Mouse (Mus musculus): ENCODE measurements around the gene Cavin3. TPM values are rescaled to one million over a fixed set of nuclear protein-coding genes. Genes with fewer than 3 reads are reported as not detected.

Cavin3 gene
- polyA plus RNA-seq, 1 experiment from 2014 or later, result 89.3 TPM

DNA sequence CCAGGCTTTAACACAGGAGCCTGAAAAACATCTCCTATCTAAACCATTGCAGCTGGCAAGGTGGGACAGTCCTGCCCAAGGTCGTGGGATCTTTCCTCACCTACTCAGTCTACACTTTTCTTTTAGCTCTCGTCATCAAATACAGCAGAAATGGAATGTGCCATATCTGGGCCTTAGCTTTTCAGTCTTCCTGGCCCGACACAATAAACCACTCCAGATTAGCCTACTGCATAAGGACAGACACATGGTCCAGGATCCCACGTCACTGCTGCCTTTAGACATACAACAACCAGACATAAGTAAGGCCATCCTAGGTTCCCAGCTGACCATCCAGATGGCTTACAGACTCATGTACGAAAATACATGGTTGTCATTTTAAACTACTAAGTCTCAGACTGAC, 28.0 kb upstream of the Cavin3 start:
- Histone ChIP-seq H3K4me3 (no peak overlapping the region), H3K27ac (no peak overlapping the region), H3K27me3 (no peaks in the 10 kb centered on the region), H3K4me2 (no peak overlapping the region), H3K4me1 (replicated peaks) (no peaks in the 10 kb centered on the region), H3K36me3 (no peaks in the 10 kb centered on the region), H3K9me3 (replicated peaks) (no peaks in the 10 kb centered on the region), H3K9ac (no peak overlapping the region)
- ATAC-seq (replicated peaks; ENCODE audit: insufficient number of reproducible peaks, insufficient read depth, low FRiP score, low read depth), result 0 out of 2 replicates have a peak, but pooled peaks have one; percentile 35
- whole genome bisulfite sequencing, result 50% methylated on average over 5 of the region's 5 CpGs

DNA sequence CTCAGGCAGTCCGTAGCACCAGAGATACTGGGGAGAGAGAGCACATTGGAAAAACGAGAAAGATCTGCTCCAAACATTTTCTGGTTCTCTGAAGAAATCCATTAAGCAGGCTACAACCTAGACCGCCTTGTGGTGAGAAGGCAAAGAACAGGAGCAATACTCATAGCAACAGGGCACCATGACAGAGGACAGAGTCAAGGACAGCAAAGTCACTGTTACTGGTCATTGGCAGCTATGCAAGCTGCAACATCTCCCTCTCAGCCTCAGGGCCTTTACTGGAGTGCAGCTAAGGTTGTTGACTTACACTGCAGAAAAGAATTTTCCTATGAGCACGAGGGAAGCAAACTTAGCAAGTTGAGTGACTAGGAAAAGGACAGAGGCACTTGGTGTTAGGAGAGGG, 25.2 kb upstream of the Cavin3 start:
- Histone ChIP-seq H3K36me3 (no peaks in the 10 kb centered on the region), H3K4me1 (replicated peaks) (no peaks in the 10 kb centered on the region), H3K27ac (no peak overlapping the region), H3K9ac (no peak overlapping the region), H3K4me2 (no peak overlapping the region), H3K9me3 (replicated peaks) (no peaks in the 10 kb centered on the region), H3K27me3 (no peaks in the 10 kb centered on the region), H3K4me3 (no peak overlapping the region)
- no peak for ATAC-seq (replicated peaks; ENCODE audit: insufficient number of reproducible peaks, insufficient read depth, low FRiP score, low read depth)
- 45% methylated on average over 4 of the region's 4 CpGs for WGBS

DNA sequence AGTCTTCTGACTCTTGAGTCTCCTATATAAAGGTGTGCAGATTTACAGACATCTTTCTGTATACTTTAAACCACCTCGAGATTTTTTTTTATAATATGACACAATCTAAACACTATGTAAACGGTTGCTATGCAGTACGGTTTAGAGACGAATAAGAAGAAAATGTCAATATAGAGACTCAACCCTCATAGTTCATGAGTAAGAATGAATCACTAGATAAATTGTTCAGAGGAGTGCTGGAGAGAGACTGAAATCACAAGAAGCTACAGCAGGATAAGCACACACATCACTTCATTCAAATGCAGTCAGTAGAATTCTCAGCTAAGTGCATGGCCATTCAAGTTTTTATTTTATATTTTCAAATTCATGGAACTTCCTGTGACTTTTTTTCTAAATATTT, 19.9 kb upstream of the Cavin3 start:
- no peaks in the 10 kb centered on the region; the same call in 1 of the 2 replicates for H3K4me1 ChIP-seq (replicated peaks)
- no peak overlapping the region for H3K27ac ChIP-seq
- no peaks in the 10 kb centered on the region for H3K36me3 ChIP-seq
- H3K4me2 ChIP-seq, result no peak overlapping the region
- H3K9me3 ChIP-seq (replicated peaks), result no peaks in the 10 kb centered on the region
- no peak overlapping the region for H3K4me3 ChIP-seq
- no peak for ATAC-seq (replicated peaks; ENCODE audit: insufficient number of reproducible peaks, insufficient read depth, low FRiP score, low read depth)
- H3K27me3 ChIP-seq, result no peaks in the 10 kb centered on the region
- 68% methylated on average over 4 of the region's 4 CpGs for WGBS
- H3K9ac ChIP-seq, result no peak overlapping the region

GRCm38 (mm10) chr7:105499676-105500075, 17.6 kb upstream of the Cavin3 start:
- Histone ChIP-seq H3K9me3 (replicated peaks) (no peaks in the 10 kb centered on the region), H3K27ac (no peak overlapping the region), H3K4me1 (replicated peaks) (no peaks in the 10 kb centered on the region; the same call in 1 of the 2 replicates), H3K4me3 (no peak overlapping the region), H3K4me2 (no peak overlapping the region), H3K27me3 (no peaks in the 10 kb centered on the region), H3K9ac (no peak overlapping the region), H3K36me3 (no peaks in the 10 kb centered on the region)
- no peak for ATAC-seq (replicated peaks; ENCODE audit: insufficient number of reproducible peaks, insufficient read depth, low FRiP score, low read depth)
- WGBS, result 87% methylated on average over 1 of the region's 1 CpGs

- H3K4me1 ChIP-seq (replicated peaks), result no peaks in the 10 kb centered on the region; the same call in 1 of the 2 replicates
- H3K4me3 ChIP-seq, result no peak overlapping the region
- no peak overlapping the region for H3K4me2 ChIP-seq
- 50% methylated on average over 10 of the region's 10 CpGs for WGBS
- H3K36me3 ChIP-seq, result no peaks in the 10 kb centered on the region
- no peak overlapping the region for H3K9ac ChIP-seq
- no peaks in the 10 kb centered on the region for H3K9me3 ChIP-seq (replicated peaks)
- no peak for ATAC-seq (replicated peaks; ENCODE audit: insufficient number of reproducible peaks, insufficient read depth, low FRiP score, low read depth)
- H3K27me3 ChIP-seq, result no peaks in the 10 kb centered on the region
- no peak overlapping the region for H3K27ac ChIP-seq
Observed at GRCm38 (mm10) chr7:105498854-105499492, 16.9 kb upstream of the Cavin3 start.

DNA sequence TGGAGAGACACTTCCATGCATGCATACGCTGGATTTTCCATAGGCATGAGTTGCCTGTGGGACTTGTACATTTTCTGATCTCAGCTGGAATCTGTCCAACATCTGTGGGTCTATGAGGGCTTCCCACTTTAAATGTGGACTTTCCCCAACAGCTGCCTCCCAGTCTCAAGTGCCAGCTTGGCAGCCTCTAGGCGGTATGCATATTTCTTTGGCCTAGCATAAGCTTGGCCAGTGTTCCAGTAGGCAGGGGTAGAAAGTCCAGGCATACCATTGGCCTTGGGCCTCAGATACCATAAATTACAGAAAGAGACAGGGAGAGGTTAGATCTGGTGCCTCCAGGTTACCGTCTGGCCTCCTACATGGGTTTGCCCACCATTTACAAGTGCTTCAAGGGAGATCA, 15.8 kb upstream of the Cavin3 start:
- H3K4me1 ChIP-seq (replicated peaks), result no peaks in the 10 kb centered on the region; the same call in 1 of the 2 replicates
- H3K4me3 ChIP-seq, result no peak overlapping the region
- no peak for ATAC-seq (replicated peaks; ENCODE audit: insufficient number of reproducible peaks, insufficient read depth, low FRiP score, low read depth)
- H3K36me3 ChIP-seq, result no peaks in the 10 kb centered on the region
- H3K27ac ChIP-seq, result no peak overlapping the region
- WGBS, result 76% methylated on average over 3 of the region's 3 CpGs
- no peak overlapping the region for H3K9ac ChIP-seq
- no peak overlapping the region for H3K4me2 ChIP-seq
- no peaks in the 10 kb centered on the region for H3K9me3 ChIP-seq (replicated peaks)
- no peaks in the 10 kb centered on the region for H3K27me3 ChIP-seq

GRCm38 (mm10) chr7:105487104-105487876, 5.2 kb upstream of the Cavin3 start:
- no peaks in the 10 kb centered on the region for H3K9me3 ChIP-seq (replicated peaks)
- peak overlapping the region; percentile 2; the same call in 1 of the 2 replicates for H3K27ac ChIP-seq
- WGBS, result 60% methylated on average over 6 of the region's 6 CpGs
- H3K4me3 ChIP-seq, result no peak overlapping the region
- ATAC-seq (replicated peaks; ENCODE audit: insufficient number of reproducible peaks, insufficient read depth, low FRiP score, low read depth), result no peak
- no peaks in the 10 kb centered on the region for H3K36me3 ChIP-seq
- peaks cover 4% of the 10 kb centered on the region for H3K4me1 ChIP-seq (replicated peaks)
- H3K4me2 ChIP-seq, result no peak overlapping the region
- H3K9ac ChIP-seq, result no peak overlapping the region
- no peaks in the 10 kb centered on the region for H3K27me3 ChIP-seq

GRCm38 (mm10) chr7:105485029-105485428, 2.9 kb upstream of the Cavin3 start:
- Histone ChIP-seq H3K27ac (no peak overlapping the region), H3K27me3 (no peaks in the 10 kb centered on the region), H3K9ac (no peak overlapping the region), H3K36me3 (no peaks in the 10 kb centered on the region), H3K4me1 (replicated peaks) (peaks cover 18% of the 10 kb centered on the region), H3K9me3 (replicated peaks) (no peaks in the 10 kb centered on the region), H3K4me3 (no peak overlapping the region), H3K4me2 (no peak overlapping the region)
- no peak for ATAC-seq (replicated peaks; ENCODE audit: insufficient number of reproducible peaks, insufficient read depth, low FRiP score, low read depth)
- WGBS, result 63% methylated on average over 5 of the region's 5 CpGs

DNA sequence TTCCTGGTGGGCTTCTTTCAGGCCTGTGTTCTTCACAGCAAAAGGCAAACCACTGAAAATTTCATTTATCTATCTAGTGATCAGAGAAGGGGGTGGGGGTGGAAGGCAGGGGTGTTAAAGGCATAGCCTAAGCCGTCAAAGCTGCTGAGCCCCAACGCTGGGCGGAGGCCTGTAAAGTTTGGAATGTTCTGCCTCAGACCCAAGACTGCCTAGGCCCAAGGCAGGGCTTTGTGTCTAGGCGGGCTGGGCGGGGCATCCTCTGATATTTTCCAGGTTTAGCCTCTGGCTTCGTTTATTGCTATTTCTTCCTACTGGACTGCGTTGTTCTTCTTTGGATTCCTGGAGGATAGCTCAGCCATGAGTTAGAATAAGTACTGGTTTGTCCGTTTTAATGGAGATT, 326 bp upstream of the Cavin3 start:
- Histone ChIP-seq H3K9ac (peak overlapping the region; percentile 61), H3K9me3 (replicated peaks) (no peaks in the 10 kb centered on the region), H3K27ac (peak overlapping the region; percentile 83), H3K4me1 (replicated peaks) (peaks cover 22% of the 10 kb centered on the region), H3K4me3 (peak overlapping the region; percentile 54), H3K27me3 (no peaks in the 10 kb centered on the region), H3K36me3 (no peaks in the 10 kb centered on the region), H3K4me2 (peak overlapping the region; percentile 73)
- 44% methylated on average over 8 of the region's 8 CpGs for WGBS
- ATAC-seq (replicated peaks; ENCODE audit: insufficient number of reproducible peaks, insufficient read depth, low FRiP score, low read depth), result 0 out of 2 replicates have a peak, but pooled peaks have one; percentile 41

DNA sequence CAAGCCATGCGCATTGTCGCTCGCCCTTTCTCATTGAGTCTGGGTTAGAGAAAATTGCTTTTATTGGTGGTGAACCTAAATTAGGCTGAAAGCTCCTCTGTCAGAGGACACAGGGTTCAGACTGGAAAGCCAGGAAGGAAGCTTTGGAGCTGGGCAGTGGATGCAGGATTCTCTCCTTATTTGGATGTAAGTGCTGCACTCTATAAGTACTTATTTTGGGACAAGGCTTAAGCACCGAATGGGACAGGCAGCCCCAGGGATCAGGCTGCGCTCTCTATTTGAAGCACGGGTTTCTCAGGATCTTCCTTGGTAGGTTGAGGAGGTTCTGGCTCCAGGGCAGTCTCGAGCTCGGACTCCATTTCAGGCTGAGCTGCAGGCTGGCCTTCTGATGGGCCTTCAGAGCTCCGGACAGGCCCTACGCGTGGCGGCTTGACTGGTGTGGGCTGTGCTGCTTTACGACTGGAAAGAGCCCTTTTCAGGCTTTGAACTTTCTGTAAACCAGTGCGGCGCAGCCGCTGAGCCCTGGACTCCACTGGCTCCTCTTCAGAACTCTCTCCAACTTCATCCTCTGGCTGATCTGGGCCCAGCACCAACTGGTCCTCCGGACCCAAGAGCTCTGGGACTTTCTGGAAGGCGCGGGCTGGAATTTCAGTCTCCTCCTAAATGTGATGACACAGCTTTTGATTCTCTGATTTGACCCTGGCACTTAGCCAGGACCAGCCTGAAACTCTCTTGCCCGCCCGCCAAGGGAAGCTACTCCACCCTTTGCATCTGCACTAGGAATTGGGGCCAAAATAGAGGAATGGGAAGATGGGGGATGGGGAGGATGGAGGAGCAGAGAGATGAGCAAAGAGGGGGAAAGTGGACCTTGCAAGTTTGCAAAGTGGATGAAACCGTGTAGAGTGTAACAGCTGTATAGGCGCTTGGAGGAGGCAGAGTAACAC, 1.3 kb downstream of the Cavin3 start:
- Histone ChIP-seq H3K9ac (peak overlapping the region; percentile 61), H3K4me1 (replicated peaks) (peaks cover 25% of the 10 kb centered on the region), H3K9me3 (replicated peaks) (no peaks in the 10 kb centered on the region), H3K36me3 (no peaks in the 10 kb centered on the region), H3K27ac (peak overlapping the region; percentile 83), H3K4me2 (peak overlapping the region; percentile 73), H3K27me3 (no peaks in the 10 kb centered on the region), H3K4me3 (peak overlapping the region; percentile 54)
- ATAC-seq (replicated peaks; ENCODE audit: insufficient number of reproducible peaks, insufficient read depth, low FRiP score, low read depth), result peak; percentile 19; the same call in 1 of the 2 replicates
- 45% methylated on average over 23 of the region's 23 CpGs for WGBS

DNA sequence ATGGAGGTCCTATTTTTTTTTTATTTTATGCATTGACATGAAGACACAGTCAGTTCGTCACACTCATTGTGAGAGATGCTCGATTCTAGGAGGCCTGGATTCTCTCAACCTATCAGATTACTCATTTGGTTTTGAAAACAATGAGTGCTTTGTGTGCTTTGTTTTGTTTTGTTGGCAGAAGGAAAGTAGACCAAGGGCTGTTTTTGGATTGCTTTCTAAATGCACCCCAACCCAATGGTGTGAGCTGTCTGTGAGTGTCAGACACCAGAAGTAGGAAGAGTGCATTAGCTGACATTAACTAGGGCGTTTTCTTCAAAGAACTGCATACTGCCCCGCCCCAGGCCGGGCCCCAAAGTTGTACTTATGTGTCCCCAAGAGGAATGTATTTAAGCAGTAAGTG, 2.0 kb downstream of the Cavin3 start:
- ATAC-seq (replicated peaks; ENCODE audit: insufficient number of reproducible peaks, insufficient read depth, low FRiP score, low read depth), result no peak
- no peak overlapping the region for H3K9ac ChIP-seq
- WGBS, result 62% methylated on average over 5 of the region's 5 CpGs
- no peaks in the 10 kb centered on the region for H3K27me3 ChIP-seq
- H3K9me3 ChIP-seq (replicated peaks), result no peaks in the 10 kb centered on the region
- peak overlapping the region; percentile 83 for H3K27ac ChIP-seq
- peaks cover 25% of the 10 kb centered on the region for H3K4me1 ChIP-seq (replicated peaks)
- peak overlapping the region; percentile 73 for H3K4me2 ChIP-seq
- no peaks in the 10 kb centered on the region for H3K36me3 ChIP-seq
- H3K4me3 ChIP-seq, result no peak overlapping the region
